Mouse (Mus musculus) gastrocnemius, postnatal 36 days (tissue): ENCODE measurements around the gene Hk3. TPM values are rescaled to one million over a fixed set of nuclear protein-coding genes. Genes with fewer than 3 reads are reported as not detected.

Experiments
- DNase-seq, 2 experiments: peaks; one replicate each; pipeline ENCODE4 v3.0.0; 2022
- intact Hi-C: fragments of 180-260 bp; cut with DNase I; formaldehyde crosslinking; loops from one replicate; pipeline ENCODE4 v1.15.1; 2025
- total RNA-seq, 2 experiments: library from RNA; stranded (reverse); gene quantifications; 2 replicates each; pipeline ENCODE4 v1.2.3; 2021

Gene Hk3
- total RNA-seq, 2 experiments from 2014 or later, result 0.18 to 0.74 TPM

DNA sequence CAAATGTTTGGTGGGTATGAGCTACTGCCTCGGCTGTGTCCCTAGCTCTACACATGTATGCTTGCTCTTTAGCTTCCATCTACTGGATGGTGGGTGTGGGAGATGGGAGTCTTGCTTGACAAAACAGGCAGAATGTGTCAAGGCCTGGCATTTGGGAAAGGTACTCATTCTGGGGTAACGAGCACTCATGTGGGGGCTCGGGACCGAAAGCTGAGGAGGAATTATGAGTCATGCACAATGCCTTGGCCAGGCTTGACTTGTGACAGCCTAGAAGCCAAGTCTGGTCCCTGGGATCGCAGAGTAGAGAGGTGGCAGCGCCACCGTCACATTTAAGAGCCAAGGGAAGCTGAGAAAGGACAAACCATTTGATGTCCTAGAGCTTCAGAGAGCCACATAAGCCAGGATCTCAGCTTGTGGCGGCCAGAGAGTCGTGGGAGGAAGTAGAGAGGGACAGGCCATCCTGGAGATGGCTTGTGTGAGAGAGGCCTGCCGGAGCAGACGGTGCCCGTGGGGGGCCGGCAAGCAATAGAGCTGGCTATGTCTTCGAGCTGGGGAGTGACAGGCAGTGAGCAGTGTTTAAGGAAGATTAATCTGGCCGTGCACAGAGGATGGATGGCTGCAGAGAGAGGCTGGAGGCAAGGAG is 62.0 kb downstream of the Hk3 start:
- DNase-seq, result no peak
- intact Hi-C loops, result loop anchor here (5.0 kb wide), 1 partner anchor 162 kb away; no protein-coding TSS in a partner anchor

DNA sequence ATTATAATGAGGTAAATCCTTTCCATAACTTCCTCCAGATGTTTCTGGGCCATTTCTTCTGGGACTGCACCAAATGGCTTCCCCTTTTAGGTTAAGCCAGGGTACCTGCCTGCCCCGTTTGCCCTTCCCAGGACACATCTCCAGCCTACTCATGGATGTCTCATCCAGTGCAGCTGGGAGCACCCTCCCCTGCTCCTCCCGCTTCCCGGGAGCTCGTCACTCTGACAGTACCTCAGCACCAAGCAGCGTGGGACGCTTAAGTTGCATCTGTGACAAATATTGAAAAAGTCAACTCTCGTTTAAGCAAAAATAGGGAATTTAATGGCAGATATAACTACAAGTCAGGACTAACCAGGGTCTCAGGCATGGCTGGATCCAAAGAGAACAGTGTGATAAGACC is 63.9 kb downstream of the Hk3 start:
- intact Hi-C loops, result loop anchor here (5.0 kb wide), 1 partner anchor 160 kb away; no protein-coding TSS in a partner anchor

More for the DNA sequence above, 63.9 kb downstream of the Hk3 start:
- DNase-seq, result no peak

Other genes with a start within 250 kb of the Hk3 start
- not detected for gene Eif4e1b, start 237.4 kb downstream of the Hk3 start, total RNA-seq
- 10 to 100 TPM; 16.3 to 23.4 TPM for gene Tspan17, start 232.0 kb downstream of the Hk3 start, total RNA-seq
- 1 to 10 TPM; 7.1 to 8.6 TPM for gene Unc5a, start 72.0 kb downstream of the Hk3 start, total RNA-seq
- 10 to 100 TPM; 10.6 to 11.4 TPM for gene Uimc1, start 78.9 kb upstream of the Hk3 start, total RNA-seq
- gene Zfp346, start 83.9 kb upstream of the Hk3 start, total RNA-seq, result 10 to 100 TPM; 10.1 to 11.8 TPM
- gene Gm17617, start 112.2 kb upstream of the Hk3 start, total RNA-seq, result not detected
- gene Fgfr4, start 131.3 kb upstream of the Hk3 start, total RNA-seq, result 1 to 10 TPM; 2.3 to 2.9 TPM
- 10 to 100 TPM; 45.7 to 50.8 TPM for gene Nsd1, start 188.4 kb upstream of the Hk3 start, total RNA-seq